Mouse (Mus musculus) retina, postnatal 1 day (tissue): Measurements from ENCODE around the gene Gm6993.

Experiments
- DNase-seq: peaks from one replicate; pipeline ENCODE4 v3.0.0-alpha.2; 2012

Gm6993 gene

DNA sequence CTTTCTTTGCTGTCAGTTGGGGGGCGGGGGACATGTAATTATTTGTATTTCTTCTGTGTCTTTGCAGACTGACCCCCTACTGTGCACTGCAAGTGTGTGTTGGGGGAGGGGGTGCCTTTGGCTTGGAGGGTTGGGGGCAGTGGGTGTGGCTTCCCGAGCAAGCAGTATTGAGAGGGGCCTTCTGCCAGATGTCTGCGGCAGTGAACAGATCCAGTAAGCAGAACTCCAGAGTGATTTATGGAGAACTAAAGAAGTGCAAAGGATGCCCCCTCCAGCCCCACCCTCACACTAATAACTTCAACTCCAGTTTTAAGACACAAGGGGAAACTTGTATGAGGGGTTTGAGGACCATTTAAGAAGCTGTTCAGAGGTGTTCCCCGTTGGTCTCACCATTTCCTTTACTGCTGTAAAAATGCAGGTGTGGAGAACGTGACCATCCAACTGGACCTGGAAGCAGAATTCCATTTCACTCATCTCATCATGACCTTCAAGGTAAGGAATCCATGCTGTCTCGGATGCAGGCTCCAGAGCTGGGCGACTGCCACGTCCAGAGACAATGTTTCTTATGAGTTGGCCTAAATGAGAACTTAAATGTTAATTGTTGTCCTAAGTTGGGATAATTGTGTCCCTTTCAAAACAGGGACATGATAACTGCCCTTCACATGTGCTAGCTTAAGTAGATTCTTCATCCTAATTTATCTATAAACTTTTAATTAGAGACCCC lies 31.6 kb downstream of the Gm6993 start:
- DNase-seq = no peak

DNA sequence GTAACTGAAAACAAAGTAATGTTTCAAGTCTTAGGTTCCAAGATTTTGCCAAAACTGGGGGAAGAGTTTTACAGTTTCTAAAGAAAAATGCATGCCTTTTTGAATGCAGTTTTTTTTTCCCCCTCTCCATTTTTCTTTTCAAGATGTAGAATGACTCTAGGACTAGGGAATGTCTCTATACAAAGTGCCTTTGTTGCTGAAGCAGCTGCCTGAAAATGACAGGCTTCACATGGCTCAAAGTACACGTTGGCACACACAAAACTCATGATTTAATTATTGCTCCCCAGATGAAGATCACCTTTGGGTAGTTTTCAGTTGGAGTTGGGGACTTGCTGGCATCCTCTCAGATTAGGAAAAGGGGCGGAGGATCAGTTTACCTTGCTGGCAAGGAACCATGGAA lies 32.3 kb downstream of the Gm6993 start:
- no peak for DNase-seq

GRCm38 (mm10) chr12:31273646-31274045 lies 33.1 kb downstream of the Gm6993 start:
- DNase-seq = no peak

DNA sequence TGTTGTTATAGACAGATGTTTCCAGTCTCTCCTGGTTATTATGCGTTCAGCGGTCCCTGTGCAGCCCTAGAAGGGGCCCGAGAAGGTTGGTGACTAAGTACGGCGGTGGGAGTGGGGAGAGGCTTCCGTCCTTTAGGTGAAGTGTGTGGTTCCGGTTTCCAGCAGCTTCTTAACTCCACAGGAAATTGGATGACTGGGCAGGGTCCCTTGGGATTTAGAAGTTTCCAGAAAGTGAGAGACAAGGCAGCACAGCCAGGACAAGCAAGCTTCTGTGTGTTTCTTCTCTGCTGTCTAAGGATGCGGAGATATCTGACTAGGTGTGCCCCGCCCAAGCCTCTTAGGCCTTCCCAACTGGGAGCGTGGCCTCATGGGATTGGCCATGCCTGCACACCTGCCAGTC lies 34.8 kb downstream of the Gm6993 start:
- DNase-seq = no peak

DNA sequence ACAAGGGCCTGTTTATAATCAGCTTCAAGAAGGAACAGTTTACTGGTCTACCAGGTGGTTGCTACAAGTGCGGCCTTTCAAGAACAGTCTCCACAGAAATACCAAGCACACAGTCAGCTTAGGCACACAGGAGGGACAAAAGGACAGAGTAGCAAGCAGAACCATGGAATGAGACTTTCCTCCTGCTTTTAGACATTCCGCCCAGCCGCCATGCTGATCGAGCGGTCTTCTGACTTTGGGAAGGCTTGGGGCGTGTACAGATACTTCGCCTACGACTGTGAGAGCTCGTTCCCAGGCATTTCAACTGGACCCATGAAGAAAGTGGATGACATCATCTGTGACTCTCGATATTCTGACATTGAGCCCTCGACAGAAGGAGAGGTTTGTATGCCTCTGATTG lies 37.7 kb downstream of the Gm6993 start:
- DNase-seq = no peak

DNA sequence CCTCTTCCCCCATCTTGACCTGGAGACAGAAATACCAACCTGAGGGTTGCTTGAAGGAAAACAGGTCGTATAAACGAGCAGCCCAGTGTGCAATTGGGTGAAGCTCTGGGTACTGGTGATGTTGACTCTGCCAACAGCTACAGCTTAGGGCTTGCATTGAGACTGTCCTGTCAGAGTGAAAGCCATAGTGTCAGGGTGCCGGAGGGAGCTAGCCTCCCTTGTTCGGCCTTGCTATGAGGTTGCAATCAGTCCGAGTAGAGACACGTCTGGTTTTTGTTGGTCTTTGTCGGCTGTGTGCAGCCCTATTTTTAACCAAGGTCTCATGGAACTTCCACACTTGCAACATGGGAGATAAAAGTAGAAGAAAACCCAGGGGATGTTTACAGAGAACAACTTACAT lies 39.7 kb downstream of the Gm6993 start:
- DNase-seq = no peak

DNA sequence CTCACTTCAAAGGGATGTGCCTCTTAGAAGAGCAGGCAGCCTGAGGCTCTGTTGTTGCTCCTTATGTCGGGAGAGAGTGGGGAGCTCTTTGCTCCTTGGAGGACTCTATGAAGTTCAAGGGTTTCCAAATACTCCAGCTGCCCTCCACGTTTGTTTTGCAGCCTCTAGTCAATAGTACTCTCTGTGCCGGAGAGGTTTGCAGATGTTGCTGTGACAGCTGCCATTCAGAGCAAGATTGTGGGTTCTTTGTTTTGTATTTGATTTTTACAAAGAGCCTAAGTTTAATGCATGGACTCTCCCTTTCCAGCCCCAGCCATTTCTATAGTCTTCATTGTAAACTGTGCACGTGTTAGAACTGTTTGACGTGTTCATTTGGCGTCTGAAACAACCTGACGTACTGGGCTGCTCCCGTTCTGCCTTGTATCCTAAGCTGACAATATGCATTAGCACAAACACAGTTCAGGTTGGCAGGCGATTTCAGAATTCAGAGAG lies 40.6 kb downstream of the Gm6993 start:
- DNase-seq = no peak

DNA sequence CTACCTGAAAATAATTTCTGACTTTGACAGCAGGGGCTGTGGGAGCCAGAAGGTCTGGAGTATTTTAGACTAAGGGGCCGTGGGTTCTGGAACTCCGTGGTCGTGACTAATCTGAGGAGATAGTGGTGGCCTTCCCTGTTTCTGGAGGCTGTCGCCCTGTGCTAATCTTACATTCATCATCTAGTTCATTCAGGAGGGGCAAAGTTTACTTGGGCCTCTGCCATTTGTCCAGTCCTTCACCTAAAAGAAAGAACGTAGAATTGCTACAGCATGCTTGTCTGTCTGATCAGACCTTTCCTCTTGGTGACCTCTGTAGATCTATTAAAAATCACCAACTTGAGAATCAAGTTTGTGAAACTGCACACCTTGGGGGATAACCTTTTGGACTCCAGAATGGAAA lies 41.7 kb downstream of the Gm6993 start:
- DNase-seq = no peak

- DNase-seq = no peak
Measured at GRCm38 (mm10) chr12:31283131-31283530, 42.6 kb downstream of the Gm6993 start.

DNA sequence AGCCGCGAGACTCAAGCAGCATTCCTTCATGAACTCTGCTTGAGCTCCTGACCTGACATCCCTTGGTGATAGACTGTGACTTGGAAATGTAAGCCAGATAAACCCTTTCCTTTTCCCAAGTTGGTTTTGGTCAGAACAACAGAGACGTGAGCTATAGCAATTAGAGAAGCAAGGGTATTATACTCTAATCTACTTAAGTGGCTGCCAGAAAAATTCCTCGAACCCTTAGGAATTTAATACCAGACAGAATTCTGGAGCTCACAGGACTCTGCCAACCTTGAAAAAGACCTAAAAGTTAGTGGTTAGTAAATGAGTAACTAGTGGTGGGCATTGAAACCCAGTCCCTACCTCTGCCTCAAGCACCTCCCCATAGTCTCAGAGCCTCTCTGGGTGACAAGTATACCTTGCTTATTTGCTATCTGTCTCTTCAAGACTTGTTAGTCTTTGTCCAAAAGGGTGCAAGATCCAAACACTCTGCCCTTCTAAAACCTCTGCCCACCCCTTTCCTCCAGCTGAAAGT lies 43.1 kb downstream of the Gm6993 start:
- DNase-seq = no peak

- DNase-seq = no peak
Measured at GRCm38 (mm10) chr12:31289046-31289445, 48.5 kb downstream of the Gm6993 start.
